Mouse (Mus musculus) adrenal gland, adult 18-20 months (tissue): ENCODE measurements at regions not wholly inside any gene's neighbourhood (a gene's known extent, or its start where the extent isn't known, plus 50 kb on each side); places are given as distances from the start of the nearest gene placed in this dataset.
"Not testable (repeated sequence)": the region's sequence is repeated elsewhere in the genome, so short reads cannot be mapped to it uniquely, and the experiment has no call there.

Experiments
- DNase-seq, 2 experiments: peaks; one replicate each; pipeline ENCODE4 v3.0.0; 2021 to 2022; ENCODE audit warnings: low spot score in 2 of 2

DNA sequence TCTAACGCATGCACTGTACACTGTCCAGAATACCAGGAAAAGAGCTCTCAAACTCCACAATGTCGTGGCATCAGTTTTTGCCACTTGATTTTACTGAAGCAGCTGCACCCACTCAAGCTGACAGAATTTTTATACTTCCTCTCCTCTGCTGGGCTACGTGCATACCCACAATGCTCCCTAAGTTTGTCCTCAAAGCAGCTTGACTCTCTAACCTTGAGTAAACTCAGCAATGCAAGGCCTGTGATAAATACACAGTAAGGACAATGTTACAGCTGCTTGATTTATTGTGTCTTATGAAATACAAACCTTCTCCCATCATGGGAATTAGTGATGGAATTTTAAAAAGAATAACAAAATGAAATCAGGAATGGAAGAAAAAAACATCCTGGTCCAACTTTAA, 129.7 kb downstream of the Trmt11 start:
- no peak for DNase-seq

DNA sequence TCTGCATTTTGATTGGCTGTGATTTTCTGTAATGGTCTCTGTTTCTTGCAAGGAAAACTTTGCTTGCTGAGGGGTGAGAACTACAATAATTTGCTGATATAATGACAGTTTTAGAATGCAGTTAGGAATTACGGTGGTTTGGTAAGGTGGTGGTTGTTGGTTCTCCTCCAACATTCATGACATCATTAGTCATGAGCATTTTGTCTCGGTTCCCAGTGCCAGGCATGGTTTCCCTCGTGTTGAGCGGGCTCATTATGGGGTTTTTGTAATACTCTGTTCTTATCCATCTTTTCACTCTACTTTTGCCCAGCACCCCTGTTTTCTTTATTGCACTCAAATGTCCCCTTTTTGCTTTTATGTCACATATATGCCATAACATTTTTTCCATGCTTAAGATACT, 149.9 kb downstream of the Trmt11 start:
- DNase-seq: no peak

DNA sequence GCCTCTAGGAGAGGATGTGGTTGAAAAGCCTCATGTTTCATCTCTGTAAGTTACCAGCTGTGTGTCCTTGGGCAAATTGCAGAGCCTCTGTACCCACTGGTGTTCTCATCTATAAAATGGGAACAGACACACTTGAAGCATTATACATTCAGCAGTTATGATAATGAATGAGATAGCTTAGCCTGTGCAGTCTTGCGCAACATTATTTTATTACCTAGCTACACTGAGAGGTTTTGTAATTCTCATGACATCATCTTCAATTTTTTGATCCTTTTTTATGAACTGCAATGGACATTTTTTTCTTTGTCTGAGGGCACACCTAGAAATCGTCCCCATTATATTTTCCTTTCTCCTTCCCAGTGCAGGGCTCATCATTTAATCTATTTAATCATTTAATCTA, 153.5 kb downstream of the Trmt11 start:
- no peak for DNase-seq

DNA sequence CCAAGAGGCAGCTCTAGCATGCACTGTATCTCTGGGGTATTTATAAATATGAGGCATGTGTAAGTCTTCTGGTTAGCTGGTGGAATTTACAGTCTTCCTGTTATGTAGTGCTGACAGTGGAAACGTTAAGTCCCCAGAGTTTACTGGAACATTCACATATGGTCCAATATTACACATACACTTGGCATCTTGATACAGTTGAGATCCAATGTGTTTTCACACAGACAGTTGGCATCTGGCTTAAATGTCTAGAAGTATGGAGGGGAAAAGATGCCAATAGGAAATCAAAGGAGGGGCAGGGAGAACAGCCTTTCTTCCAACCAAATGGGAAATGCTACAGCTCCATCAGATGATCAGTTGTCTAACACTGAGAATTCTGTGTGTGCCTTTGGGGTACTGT, 154.0 kb downstream of the Trmt11 start:
- DNase-seq: no peak

DNA sequence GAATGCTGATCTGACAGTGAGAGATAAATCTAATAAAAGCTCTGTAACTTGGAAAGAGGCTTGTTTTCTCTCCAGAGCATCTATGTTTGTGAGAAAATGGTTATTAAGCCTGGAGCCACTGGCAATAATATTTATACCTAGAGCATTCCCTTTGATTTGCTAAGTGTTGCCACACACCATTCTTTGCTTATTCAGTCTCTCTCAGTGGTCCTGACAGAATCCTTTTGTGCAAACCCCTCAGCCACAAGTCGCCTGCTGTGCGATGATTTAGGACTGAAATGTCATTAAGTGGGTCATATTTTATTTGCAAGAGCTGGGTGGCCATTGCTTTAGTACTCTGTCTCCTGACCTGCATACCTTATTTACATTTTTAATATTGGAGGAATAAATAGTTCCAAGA, 160.7 kb downstream of the Trmt11 start:
- DNase-seq: no peak

DNA sequence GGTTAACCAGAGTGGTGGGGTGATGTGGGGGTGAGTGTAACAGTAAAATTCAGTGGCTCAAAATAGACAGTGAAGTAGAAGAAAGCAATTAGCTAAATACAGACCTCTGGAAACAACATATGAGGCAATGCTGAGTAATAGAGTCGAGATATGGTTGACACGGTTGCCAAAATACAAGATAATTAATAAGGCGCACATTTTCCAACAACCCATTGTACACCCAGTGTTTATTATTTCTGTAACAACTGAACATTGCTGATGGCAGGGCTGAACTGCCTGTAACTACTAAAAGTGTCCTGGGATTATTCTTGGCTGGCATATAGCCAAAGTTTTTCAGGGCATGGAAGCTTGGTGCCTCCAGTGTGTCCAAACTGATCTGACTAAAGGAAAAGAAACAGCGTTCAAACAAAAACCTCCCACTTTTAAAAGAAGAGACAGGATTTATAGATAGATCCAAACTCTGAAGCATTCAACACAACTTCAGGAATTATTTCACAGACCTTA, 174.1 kb downstream of the Trmt11 start:
- no peak for DNase-seq

DNA sequence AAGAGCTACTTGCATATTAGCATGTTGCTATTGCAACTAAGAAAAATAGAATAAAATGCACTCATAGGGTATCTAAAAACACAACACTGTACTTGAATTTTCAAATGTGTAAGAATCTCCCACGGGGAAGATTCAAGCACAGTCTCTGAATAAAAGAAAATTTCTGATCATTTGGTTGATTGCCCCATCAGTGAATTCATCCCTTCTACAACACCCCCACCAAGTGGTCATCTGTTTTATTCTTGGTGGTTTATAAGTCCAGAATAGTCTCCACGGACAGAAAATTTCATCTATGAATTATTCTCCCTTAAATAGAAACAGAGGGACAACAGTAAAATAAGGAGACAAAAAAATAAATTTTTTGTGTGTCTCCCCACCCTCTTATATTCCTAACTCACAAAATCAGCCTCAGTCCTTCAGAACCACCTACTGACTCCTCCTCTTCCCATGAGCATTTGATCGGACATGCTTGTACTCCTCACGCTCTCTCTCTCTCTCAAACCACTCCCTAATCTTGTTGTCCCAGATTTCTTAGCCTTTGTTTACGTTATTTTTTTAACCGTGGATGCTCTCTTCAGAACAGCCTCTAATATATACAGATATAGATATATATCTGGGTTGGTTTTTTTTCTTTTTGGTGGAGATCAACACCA, 181.0 kb downstream of the Trmt11 start:
- DNase-seq: peak in 1 of 2 experiments; percentile 22

DNA sequence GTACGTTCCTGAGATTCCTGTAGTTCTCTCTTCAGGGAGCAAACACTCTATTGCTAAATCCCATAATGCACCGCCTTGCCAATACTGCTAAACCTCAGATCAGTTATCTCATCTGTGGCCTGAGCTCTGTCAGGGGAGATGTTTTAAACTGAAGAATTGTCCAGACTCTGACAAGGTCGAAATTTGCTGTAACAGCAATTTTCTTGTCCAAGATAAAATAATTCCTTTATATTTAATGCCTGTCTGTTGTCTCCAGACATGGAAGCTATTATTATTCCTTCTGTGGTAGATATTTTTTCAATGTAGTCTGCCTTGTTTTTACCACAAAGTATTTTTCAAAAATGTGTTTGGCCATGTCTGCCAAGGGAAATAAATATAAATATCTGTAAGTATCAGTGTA, 184.2 kb downstream of the Trmt11 start:
- DNase-seq: no peak

DNA sequence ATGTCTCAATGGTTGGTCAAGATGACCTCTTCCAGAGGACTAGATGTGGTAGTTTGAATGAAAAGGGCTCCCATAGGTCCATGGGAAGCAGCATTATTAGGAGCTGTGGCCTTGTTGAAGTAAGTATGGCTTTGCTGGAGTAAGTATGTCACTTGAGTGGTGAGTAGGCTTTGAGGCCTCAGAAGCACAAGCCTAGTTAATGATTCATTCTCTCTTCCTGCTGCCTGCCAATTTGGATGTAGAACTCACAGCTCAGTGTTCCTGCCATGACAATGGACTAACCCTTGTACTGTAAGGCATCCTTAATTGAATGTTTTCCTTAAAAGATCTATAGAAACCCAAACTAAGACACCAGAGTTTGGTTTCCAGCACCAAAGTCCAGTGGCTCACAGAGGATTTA, 188.8 kb downstream of the Trmt11 start:
- DNase-seq: no peak

DNA sequence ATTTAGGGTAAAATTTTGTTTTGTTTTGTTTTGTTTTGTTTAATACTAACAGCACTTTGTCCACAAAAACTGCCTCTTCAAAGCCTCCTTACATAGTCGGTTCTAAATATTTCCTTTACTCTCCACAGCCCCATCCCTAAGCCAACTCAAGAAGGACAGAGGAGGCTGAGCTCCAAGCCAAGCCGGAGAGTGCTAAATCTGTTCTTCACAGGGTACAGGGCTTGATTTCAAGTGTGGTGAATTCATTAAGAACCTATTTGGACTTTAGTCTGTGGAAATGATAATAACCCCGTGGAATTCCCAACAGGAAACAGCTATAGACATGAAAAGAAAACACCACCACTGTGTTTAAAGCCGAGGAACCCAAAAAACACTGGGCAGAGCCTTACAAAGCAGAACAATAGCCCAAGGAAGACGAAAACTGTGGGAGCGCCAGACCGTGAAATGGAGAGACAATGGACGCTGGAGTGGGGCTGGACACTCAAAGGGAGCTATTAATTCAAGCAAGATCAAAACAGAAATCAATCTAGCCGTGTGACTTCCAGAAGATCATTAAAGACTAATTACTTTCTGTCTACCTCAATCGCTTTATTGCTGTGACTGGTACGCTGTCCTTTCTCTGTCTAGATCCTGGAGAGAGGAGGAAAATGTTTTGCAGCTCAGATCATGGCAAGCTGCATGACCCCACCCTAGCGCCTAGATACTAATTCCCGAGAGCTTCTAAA, 194.7 kb downstream of the Trmt11 start:
- DNase-seq: no peak

DNA sequence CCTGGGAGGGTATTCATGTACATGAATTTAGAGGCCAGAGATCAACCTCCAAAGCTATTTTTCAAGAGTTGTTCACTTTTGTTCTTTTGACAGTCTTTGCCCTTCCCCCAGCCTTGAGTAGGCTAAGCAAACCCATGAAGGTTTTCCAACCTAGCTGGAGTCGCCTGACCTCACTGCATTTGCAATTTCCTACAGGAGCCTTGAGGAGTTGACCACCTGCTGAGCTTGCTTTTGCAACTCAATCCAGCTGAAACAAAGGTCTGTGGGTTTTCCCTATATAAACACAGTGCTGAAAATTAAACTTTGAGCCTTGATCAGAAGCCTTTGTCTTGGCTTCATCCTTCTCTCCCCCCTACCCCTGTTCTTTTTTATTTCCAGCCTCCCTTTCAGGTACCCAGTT, 170.2 kb upstream of the Cenpw start:
- DNase-seq: no peak

DNA sequence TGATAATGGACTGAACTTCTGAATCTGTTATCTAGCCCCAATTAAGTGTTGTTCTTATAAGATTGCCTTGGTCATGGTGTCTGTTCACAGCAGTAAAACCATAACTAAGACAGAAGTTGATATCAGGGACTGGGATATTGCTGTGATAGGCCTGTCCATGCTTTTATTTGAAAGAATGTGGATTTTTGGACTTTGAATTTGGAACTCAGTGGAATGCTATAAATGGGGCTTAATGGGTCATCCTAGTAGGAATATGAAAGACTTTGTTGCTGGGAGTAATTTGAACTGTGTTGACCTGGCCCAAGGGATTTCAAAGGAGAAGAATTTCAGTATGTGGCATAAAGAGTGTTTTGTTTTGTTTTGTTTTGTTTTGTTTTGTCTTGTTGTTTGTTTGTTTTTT, 160.5 kb upstream of the Cenpw start:
- DNase-seq: not testable (repeated sequence)

DNA sequence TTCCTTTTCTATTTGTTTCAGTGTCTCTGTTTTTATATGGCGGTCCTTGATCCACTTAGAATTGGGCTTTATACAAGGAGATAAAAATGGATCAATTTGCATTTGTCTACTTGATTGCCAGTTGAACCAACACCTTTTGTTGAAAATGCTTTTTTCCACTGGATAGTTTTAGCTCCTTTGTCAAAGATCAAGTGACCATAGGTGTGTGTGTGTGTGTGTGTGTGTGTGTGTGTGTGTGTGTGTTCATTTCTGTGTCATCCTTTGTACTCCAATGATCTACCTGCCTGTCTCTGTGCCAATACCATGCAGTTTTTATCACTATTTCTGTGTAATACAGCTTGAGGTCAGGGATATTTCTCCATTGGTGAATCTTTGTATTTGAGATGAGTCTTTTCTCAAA, 158.7 kb upstream of the Cenpw start:
- no peak for DNase-seq

DNA sequence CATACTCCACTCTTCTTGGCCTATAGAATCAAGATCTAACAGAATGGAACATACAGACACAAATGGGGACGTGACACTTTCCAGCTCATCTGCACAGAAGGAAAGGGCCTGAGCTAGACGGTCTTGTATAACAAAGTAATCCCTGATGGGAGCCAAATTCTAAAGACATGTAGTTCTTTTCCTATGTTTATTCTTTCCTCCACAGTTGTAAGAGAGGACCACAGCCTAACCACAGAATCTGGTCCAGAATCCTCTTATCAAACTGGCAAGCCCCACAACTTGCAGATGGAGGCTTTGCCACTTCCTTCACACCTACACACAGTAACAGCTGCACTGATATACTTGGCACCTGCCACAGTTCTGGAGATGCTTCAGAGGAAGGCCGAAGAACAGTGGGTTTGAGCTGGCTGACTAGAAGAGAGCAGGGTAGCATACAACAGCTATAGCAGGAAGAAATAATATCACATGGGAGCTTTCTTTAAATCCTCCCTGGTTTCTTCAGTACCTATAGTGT, 142.7 kb upstream of the Cenpw start:
- no peak for DNase-seq

DNA sequence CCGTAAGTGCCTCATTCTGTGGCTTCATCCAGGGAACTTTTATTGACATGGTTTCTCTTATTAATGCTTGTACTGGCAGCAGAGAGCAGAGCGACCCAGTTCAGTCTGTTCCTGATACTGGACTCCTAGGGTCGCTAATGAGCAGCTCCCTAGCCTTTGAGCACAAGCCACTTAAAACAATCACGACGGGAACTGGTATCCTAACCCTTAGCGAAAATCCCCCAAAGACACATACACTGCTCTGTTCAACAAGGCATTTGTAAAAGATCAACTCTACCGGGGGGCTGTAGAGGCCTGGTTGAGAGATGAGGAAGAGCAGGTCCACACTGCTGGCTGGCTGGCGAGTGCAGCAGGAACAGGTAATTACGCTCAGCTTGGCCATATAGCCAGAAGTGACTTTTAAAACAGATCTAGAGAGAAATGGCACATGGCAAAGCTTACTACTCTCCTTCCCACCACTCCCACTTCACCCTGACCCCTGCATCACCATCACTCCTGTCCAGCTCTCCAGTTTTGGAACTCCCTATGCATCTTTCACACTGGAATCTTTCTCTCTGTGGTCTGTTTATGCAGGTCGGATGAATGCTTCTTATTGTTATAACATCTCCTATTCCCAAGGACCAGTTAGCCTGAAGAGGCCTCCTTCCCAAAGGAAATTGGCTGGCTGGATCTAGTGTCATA, 128.1 kb upstream of the Cenpw start:
- DNase-seq: no peak

DNA sequence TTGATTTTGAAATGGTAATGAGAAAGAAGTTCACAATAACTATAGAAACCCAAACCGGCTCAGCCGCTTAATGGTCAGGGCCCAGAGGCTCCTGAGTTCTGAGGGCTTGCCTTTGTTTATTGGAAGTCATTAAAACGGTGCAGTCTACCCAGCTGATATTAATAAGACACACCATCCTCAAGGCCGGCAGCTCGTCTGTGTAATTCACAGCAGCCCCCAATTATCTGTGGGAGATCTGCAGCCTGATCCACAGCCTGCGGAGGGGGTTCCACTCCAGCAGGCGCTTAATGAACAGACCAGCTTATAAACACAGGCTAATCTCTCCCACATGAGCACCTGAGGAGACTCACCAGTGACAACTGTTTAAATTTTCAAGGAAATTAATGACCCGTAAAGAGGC, 127.5 kb upstream of the Cenpw start:
- DNase-seq: no peak

DNA sequence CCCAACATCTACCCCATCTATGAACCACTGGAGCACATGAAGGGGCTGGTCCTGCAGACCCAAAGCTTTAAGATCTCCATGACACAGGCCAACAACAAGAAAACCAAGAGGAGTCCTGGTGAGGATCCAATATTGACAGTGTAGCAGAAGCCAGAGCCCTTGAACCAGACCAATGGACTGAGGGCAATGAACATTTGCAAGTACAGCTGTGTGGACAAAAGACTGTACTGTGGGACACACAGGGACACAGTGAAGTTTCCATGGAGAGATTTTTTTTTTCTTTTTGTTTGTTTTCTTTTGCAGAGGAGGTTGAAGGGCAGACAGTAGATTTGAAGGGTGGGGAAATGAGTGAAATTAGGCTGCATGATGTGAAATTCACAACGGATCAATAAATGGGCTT, 126.5 kb upstream of the Cenpw start:
- DNase-seq: no peak

DNA sequence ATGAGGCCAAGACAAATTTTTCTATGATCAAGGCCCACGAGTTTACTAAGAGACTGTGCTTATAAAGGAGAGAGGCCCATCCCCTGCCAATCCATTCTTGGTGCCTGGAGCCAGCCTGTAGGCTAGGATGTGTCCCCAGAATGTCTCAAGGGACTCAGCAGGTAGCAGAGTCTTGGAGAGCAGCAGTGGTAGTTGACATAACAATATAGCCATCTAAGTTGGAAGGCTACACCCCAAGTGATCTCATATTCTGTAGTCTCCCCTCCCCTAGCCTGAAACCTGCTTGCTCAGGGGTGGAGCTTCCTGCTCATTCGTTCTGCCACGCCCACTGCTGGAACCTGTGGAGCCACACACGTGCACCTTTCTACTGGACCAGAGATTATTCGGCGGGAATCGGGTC, 95.5 kb upstream of the Cenpw start:
- DNase-seq: not testable (repeated sequence)

DNA sequence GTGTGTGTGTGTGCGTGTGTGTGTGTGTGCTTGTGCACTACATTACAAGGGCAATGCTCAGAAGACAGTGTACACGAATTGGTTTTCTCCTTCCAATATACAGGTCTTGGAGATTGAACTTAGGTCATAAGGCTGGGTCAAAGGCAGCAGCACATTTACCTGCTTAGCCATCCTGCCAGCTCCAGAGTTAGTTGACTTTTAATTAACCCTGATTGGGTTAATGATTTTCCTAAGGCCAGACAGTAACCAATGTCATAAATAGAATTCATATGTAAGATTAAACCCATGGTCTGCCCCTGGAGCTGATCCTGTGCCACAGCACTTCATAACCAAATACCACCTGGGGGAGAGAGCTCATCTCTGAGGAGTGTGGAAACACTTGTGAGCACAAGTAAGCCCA, 81.3 kb upstream of the Cenpw start:
- DNase-seq: no peak

DNA sequence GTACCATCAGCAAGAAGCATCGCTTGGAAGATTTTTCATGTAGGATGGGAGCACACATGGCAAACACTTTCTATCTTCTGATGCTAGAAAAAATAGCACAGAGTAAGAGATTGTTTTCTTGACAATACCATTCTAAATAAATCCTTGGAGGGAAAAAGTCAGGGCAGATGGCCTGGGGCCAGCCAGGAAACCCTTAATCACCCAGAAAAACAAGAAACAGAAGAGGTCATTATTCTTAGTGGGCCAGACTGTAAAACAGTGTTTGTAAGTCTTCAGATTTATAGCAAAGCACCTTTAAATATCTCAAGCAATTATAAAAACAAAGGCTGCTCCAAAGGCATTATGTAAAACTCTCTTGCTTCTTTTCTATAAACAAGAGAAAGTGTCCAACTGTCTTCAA, 80.1 kb upstream of the Cenpw start:
- no peak for DNase-seq

DNA sequence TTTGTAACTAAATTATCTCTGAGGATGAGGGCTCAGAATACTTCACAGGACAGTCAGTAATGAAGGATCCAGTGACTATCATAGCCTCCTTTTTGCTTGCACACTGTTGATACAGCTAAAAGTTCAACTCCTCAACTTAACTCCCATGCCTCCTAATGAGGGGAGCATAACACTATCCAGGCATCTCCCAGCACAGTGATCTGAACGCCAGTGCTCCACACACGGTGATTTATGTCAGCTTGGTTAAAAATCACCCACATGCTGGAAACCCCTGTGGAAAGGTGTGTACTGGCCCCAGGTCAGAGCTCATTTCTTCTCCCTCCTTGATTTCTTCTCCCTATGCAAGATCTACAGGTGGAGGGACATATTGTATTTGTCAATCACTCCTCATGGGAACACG, 79.6 kb upstream of the Cenpw start:
- no peak for DNase-seq

DNA sequence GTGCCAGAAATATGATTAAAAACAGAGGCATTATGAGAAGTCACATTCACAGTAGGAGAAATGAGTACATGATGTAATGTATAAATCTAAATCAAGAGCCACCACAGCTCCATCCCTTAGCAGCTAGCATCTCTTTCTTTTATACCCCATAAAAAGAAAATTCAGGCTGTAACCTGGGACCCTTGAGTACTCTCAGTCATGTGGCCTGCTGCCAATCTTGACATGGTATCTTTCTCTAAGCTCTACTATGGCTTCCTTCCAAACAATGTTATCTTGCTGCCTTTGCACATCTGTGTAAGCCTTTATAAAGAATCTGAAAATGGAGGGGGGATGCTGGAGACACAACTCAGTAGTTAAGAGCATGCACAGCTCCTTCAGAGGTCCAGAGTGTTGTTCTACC, 78.6 kb upstream of the Cenpw start:
- DNase-seq: no peak
